Mouse (Mus musculus) CH12F3 (cell line): Measurements from ENCODE around the gene Prkaca.

ENCODE experiments used
- in situ Hi-C: fragments of 300-500 bp; cut with MboI; formaldehyde crosslinking; loops from 2 replicates; pipeline ENCODE4 v1.14.3; 2020; ENCODE audit warnings: low sequenced_read_pairs

Prkaca gene

DNA sequence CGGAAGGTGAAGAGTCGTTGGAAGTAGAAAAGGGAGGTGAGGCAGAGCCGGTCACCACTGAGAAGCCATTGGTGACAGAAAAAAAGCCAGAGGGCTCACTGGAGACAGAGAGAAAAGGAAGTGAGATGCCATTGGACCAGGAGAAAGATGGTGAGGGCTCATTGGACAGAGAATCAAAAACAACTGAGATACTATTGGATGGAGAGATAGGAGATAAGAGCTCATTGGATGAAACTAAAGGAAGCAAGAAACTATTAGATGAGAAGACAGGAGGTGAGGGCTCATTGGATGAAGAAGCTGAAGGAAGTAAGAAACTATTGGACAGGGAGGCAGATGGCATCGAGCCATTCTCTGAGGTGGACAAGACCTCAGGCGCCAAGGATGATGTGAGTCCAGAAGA, 56.5 kb downstream of the Prkaca start:
- in situ Hi-C loops: no loop called here

GRCm38 (mm10) chr8:84032777-84033176, 60.0 kb downstream of the Prkaca start:
- in situ Hi-C loops: loop anchor here (10.0 kb wide), 1 partner anchor 142 kb away; no protein-coding TSS in a partner anchor

GRCm38 (mm10) chr8:84038015-84038414, 65.2 kb downstream of the Prkaca start:
- in situ Hi-C loops: loop anchor here (10.0 kb wide), 1 partner anchor 137 kb away; no protein-coding TSS in a partner anchor

DNA sequence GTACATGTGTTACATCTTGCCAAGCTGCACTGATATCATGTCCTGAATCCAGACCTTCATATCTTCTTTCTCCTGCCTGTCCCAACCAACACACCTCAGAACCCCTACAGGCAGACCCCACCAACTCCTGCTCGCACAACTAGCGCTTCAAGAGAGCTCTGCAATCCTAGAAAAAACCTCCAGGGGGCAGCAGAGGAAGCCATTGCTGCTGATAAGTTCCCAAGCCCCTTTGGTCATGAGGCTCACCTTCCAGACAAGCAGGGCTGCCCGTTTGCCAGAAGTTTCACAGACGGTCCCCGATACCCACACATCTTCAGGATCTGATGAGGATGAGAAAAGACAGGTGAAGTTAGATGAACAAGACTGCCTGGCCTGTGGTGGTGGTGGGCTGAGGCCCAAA, 66.3 kb downstream of the Prkaca start:
- in situ Hi-C loops: loop anchor here (10.0 kb wide), 1 partner anchor 136 kb away; no protein-coding TSS in a partner anchor

GRCm38 (mm10) chr8:84042066-84042947, 69.5 kb downstream of the Prkaca start, which contains the start of gene Il27ra:
TSS of gene Il27ra (minus strand) at chr8:84042589.
- in situ Hi-C loops: no loop called here

DNA sequence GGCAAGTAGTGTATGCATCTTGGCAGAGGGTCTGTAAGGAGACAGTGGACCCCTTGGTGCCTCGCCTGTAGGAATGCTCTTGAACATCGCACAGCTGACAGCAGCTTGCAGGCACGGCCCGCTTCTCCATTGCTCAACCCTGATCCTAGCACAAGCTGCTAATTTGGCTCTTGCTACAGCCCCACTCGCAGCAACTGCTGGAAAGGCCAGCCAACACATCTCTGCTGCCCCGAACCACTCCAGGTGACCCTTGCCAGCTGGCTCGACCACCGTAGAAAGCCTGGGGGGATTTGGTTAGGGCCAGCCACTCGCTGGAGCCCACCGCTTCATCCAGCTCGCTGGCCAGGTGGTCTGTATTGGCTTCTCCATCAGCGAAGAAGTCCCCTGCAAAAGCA, 70.2 kb downstream of the Prkaca start:
- in situ Hi-C loops: no loop called here

- in situ Hi-C loops: no loop called here
Measured at GRCm38 (mm10) chr8:84044103-84044502, 71.3 kb downstream of the Prkaca start.

GRCm38 (mm10) chr8:84044900-84045299, 72.1 kb downstream of the Prkaca start, which contains the start of gene Rln3:
TSS of gene Rln3 (minus strand) at chr8:84045000.
- in situ Hi-C loops: no loop called here
